Mouse (Mus musculus) kidney, adult 2 months (tissue): ENCODE data around the gene Prss36. TPM values are rescaled to one million over a fixed set of nuclear protein-coding genes. Genes with fewer than 3 reads are reported as not detected.
A peak's percentile ranks its signal among the peaks of the same experiment; 100 is the strongest.

Source experiments
- DNase-seq: peaks from one replicate; pipeline ENCODE4 v3.0.0; 2021
- H3K27ac ChIP-seq: fragments of 200-500 bp; 2 replicates; pipeline ENCODE4 v1.5.1; 2012; ENCODE audit warnings: low read depth, low read length, control low read depth, inconsistent platforms; ENCODE audit not compliant: insufficient read depth
- H3K27me3 ChIP-seq: fragments of 200-500 bp; replicated peaks from 2 replicates; pipeline ENCODE4 v1.6.1; 2012; ENCODE audit warnings: mild to moderate bottlenecking, moderate library complexity, low read length, inconsistent platforms; ENCODE audit not compliant: control insufficient read depth, insufficient read depth
- H3K36me3 ChIP-seq: fragments of 200-500 bp; 2 replicates; pipeline ENCODE4 v1.6.1; 2012; ENCODE audit warnings: mild to moderate bottlenecking, moderate library complexity, low read length, inconsistent platforms; ENCODE audit not compliant: control insufficient read depth, insufficient read depth
- H3K4me1 ChIP-seq: fragments of 200-500 bp; 2 replicates; pipeline ENCODE4 v1.6.1; 2011; ENCODE audit warnings: low read length; ENCODE audit not compliant: control insufficient read depth, insufficient read depth
- H3K4me3 ChIP-seq: fragments of 200-500 bp; 2 replicates; pipeline ENCODE4 v1.5.1; 2011; ENCODE audit warnings: mild to moderate bottlenecking, low read depth, low read length, control low read depth; ENCODE audit not compliant: insufficient read depth
- CTCF ChIP-seq: fragments of 200-500 bp; conservative IDR thresholded peaks from 2 replicates; pipeline ENCODE4 v1.5.1; 2011; ENCODE audit warnings: low read depth, mild to moderate bottlenecking, control low read depth, low read length, moderate library complexity, mixed read lengths; ENCODE audit not compliant: insufficient read depth, insufficient read length
- POLR2A ChIP-seq: fragments of 200-500 bp; IDR thresholded peaks from one replicate; pipeline ENCODE4 v1.6.1; 2011; ENCODE audit warnings: low read depth, low read length, control low read depth
- WGBS: fragments of 180-500 bp; shearing (Covaris S2); methylation state at CpG from one replicate; pipeline ENCODE4 v1.1.7; 2018; 5-methylcytosine and 5-hydroxymethylcytosine counted together
- polyA plus RNA-seq: library from polyadenylated mRNA; depleted of rRNA; stranded (reverse); fragments of >200 nt; gene quantifications from 2 replicates; pipeline ENCODE4 v1.2.3, GENCODE M21; 2012; rRNA removed

Prss36 gene
- polyA plus RNA-seq, 1 experiment = 21.9 TPM

DNA sequence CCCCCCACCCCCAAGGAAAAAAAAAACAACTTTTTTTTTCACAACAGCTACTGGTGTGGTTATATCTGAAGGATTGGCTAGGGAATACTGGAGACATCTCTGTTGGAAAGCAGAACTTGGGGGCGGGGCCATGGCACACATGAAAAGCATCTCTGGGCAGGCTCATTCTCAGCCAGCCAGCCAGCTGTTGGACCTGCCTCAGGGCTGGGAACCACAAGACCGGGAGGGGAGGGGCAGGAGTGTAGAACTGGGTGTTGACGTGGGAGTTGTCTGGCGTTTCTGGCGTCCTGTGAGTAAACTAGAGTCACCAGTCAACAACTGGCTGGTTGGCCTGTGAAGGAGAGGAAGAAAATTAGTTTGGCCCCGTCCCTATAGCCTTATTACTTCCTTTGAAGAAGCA is 60.6 kb downstream of the Prss36 start:
- Histone ChIP-seq H3K27ac (no peak overlapping the region), H3K27me3 (no peaks in the 10 kb centered on the region), H3K4me3 (no peak overlapping the region), H3K36me3 (no peaks in the 10 kb centered on the region; the same call in none of the 2 replicates), H3K4me1 (peaks cover 4% of the 10 kb centered on the region; the same call in 1 of the 2 replicates)
- 44% methylated on average over 6 of the region's 6 CpGs for WGBS
- TF ChIP-seq CTCF (no peak), POLR2A (no peak)
- peak; percentile 32 for DNase-seq

Other genes starting within 250 kb of the Prss36 start
- 24.5 and 25.9 TPM in 2 replicates for gene Bcl7c, start 237.8 kb downstream of the Prss36 start, polyA plus RNA-seq
- gene Ctf1, start 234.0 kb downstream of the Prss36 start, polyA plus RNA-seq = 19.4 and 20.6 TPM in 2 replicates
- gene Ctf2, start 214.6 kb downstream of the Prss36 start, polyA plus RNA-seq = not detected in 2 replicates
- gene Fbxl19, start 202.2 kb downstream of the Prss36 start, polyA plus RNA-seq = 14.6 and 20.8 TPM in 2 replicates
- 28.2 and 34.6 TPM in 2 replicates for gene Orai3, start 176.9 kb downstream of the Prss36 start, polyA plus RNA-seq
- 8.8 and 10.9 TPM in 2 replicates for gene Setd1a, start 170.1 kb downstream of the Prss36 start, polyA plus RNA-seq
- not detected in 2 replicates for gene Gm49388, start 161.1 kb downstream of the Prss36 start, polyA plus RNA-seq
- 45.0 and 49.3 TPM in 2 replicates for gene Hsd3b7, start 146.1 kb downstream of the Prss36 start, polyA plus RNA-seq
- gene Stx4a, start 122.4 kb downstream of the Prss36 start, polyA plus RNA-seq = 60.7 and 66.5 TPM in 2 replicates
- 2.3 and 2.4 TPM in 2 replicates for gene Stx1b, start 122.2 kb downstream of the Prss36 start, polyA plus RNA-seq
- gene Zfp646, start 70.5 kb downstream of the Prss36 start, polyA plus RNA-seq = 11.9 and 14.3 TPM in 2 replicates
- gene Zfp668, start 69.9 kb downstream of the Prss36 start, polyA plus RNA-seq = 4.2 and 4.3 TPM in 2 replicates
- gene Prss53, start 55.8 kb downstream of the Prss36 start, polyA plus RNA-seq = 5.1 and 7.5 TPM in 2 replicates
- not detected in 2 replicates for gene Gm21974, start 51.3 kb downstream of the Prss36 start, polyA plus RNA-seq
- gene Vkorc1, start 51.1 kb downstream of the Prss36 start, polyA plus RNA-seq = 289 and 293 TPM in 2 replicates
- 148 and 163 TPM in 2 replicates for gene Bckdk, start 42.6 kb downstream of the Prss36 start, polyA plus RNA-seq
- 11.8 and 12.2 TPM in 2 replicates for gene Kat8, start 34.2 kb downstream of the Prss36 start, polyA plus RNA-seq
- 745 and 858 TPM in 2 replicates for gene Prss8, start 16.6 kb downstream of the Prss36 start, polyA plus RNA-seq
- 183 and 196 TPM in 2 replicates for gene Fus, start 20.7 kb upstream of the Prss36 start, polyA plus RNA-seq
- 52.8 and 60.0 TPM in 2 replicates for gene Pycard, start 47.1 kb upstream of the Prss36 start, polyA plus RNA-seq
- 0.29 and 2.8 TPM in 2 replicates for gene Trim72, start 57.2 kb upstream of the Prss36 start, polyA plus RNA-seq
- gene Itgam, start 115.9 kb upstream of the Prss36 start, polyA plus RNA-seq = 2.4 and 7.0 TPM in 2 replicates
- gene Gm49368, start 116.0 kb upstream of the Prss36 start, polyA plus RNA-seq = not detected in 2 replicates
- 1.9 TPM in 2 replicates for gene Itgax, start 182.8 kb upstream of the Prss36 start, polyA plus RNA-seq
- 0.05 and 0.08 TPM in 2 replicates for gene Itgad, start 207.7 kb upstream of the Prss36 start, polyA plus RNA-seq